Mouse (Mus musculus): ENCODE results near the gene Zswim8.

DNA sequence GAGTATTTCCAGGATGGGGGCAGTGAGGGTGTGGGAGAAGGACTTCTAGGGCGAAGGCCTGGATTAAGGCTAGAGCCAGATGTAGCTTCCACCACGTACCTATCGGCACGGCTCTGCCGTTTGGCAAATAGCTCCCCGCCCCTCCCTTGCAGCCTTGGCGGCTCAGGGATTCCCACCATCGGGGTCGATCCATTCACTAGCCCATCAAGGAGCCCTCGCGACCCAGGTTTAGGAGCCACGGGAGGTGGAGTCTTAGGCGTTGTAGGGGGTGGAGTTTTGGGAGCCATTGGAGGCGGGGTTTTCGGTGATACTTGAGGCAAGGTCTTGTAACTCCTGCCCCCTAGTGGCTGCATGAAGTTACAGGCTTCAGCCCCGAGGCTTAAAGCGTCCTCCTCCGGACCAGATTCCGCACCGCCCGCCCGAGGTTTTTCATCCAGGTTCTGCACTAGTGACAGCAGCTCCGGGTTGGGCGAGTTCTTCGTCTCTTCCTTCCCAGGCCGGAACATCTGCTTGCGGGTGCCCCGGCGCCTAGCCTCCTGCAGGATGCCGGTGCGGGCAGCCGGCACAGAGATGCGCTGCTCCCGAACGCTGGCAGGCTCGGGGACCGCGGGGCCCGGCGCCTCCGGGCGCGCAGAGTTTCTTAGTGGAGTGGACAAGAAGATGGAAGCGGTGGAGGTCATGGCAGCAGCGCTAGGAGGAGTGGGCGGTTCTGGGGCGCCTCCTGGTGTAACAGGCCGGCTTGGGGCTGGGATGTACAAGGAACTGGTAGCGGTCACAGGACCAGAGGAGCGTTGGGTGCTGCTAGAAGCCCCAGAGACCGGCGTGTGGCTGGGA lies 46.3 kb upstream of the Zswim8 start:
- TF ChIP-seq POLR2A (IDR thresholded peaks at IDR 0.05; ENCODE audit: control insufficient read depth in 1 of 2, insufficient read depth in 1 of 2, low read depth in 1 of 2, low read length in 2 of 2, poor library complexity in 1 of 2), result peak; percentile 58 to 64; a peak in 3 of 4 replicates
- peak; percentile 22; the same call in 1 of the 2 replicates for TF ChIP-seq MXI1 (IDR thresholded peaks at IDR 0.05; ENCODE audit: low read depth, low read length)
- TF ChIP-seq ZMIZ1 (IDR thresholded peaks at IDR 0.05; ENCODE audit: low read depth, low read length), result no peak; the same call in 1 of the 2 replicates
- TF ChIP-seq ZC3H11A (IDR thresholded peaks at IDR 0.05; ENCODE audit: low read depth, low read length), result peak; percentile 77
- TF ChIP-seq CTCF (IDR thresholded peaks at IDR 0.05 in 2 of 3, conservative IDR thresholded peaks at IDR 0.05 in 1 of 3; ENCODE audit: control insufficient read depth in 1 of 3, insufficient read depth in 1 of 3, low read depth in 2 of 3, low read length in 3 of 3, poor library complexity in 1 of 3, severe bottlenecking in 1 of 3), result peak; percentile 69 to 94 (median 87)
- TF ChIP-seq EP300 (IDR thresholded peaks at IDR 0.05; ENCODE audit: low read depth in 1 of 2, low read length in 2 of 2), result no peak
- no peak for TF ChIP-seq MYB (IDR thresholded peaks at IDR 0.05; ENCODE audit: low read depth, low read length)
- TF ChIP-seq GABPA (IDR thresholded peaks at IDR 0.05; ENCODE audit: low read depth, low read length), result no peak
- TF ChIP-seq TAL1 (IDR thresholded peaks at IDR 0.05; ENCODE audit: low read length), result no peak
- TF ChIP-seq TBP (IDR thresholded peaks at IDR 0.05; ENCODE audit: low read depth, low read length), result 0 out of 2 replicates have a peak, but pooled peaks have one; percentile 45
- TF ChIP-seq ELF1 (IDR thresholded peaks at IDR 0.05; ENCODE audit: low read depth, low read length), result no peak

Data from MEL (cell line).